Mouse (Mus musculus) common myeloid progenitor, adult 5-6 weeks (primary cell): Measurements from ENCODE around the gene Desi1. TPM values are rescaled to one million over a fixed set of nuclear protein-coding genes. Genes with fewer than 3 reads are reported as not detected.
A peak's percentile ranks its signal among the peaks of the same experiment; 100 is the strongest.
"Not testable (repeated sequence)": the region's sequence is repeated elsewhere in the genome, so short reads cannot be mapped to it uniquely, and the experiment has no call there.

Experiments
- ATAC-seq: replicated peaks from 2 replicates; pipeline ENCODE4 v1.8.0; 2016; ENCODE audit warnings: low read depth, mild to moderate bottlenecking, moderate TSS enrichment, inconsistent platforms; ENCODE audit not compliant: poor library complexity, severe bottlenecking
- total RNA-seq: library from RNA; stranded (forward); fragments of 200-1000, 187-1606 nt; gene quantifications from 2 replicates; pipeline ENCODE4 v1.2.3, GENCODE M21; 2017

Desi1 gene
- total RNA-seq, 1 experiment from 2014 or later: 12.2 TPM

DNA sequence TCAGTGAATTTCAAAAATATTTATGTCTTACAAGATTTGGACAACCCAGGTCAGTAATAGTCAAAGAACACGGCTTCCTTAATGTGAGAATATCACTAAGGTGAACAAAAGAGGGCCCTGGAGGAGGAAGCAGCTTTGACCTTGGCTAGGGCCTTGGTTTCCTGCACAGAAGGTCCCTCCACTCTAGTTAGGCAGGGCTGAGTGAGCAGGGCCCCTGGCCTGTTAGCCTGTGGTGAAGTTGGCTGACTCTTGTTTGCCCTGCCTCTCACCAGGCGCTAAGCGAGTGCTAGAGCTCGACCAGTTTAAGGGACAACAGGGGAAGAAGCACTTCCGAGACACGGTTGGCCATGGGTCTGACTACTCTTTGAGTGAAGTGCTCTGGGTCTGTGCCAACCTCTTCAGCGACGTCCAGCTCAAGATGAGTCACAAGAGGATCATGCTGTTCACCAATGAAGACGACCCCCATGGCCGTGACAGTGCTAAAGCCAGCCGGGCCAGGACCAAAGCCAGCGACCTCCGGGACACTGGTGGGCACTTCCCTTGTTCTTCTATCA lies 11.1 kb downstream of the Desi1 start:
- 0 out of 2 replicates have a peak, but pooled peaks have one; percentile 42 for ATAC-seq

DNA sequence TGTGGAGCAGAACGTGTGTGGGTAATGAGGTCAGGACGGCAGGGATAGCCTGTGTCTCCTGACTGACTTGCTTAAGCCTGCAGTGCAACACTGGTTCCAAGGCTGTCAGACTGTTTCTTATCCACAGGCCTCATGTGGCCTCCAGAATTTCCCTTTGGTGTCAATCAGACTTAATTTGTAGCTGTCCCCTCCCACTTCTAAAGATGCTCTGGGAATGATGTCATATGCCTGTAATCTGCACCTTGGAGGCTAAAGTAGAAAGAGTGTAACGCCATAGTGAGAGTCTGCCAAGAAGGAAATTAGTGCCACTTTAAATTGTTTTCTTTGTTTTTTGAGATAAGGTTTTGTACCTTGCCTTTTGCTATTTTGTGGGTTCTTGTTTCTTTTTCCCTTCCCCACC lies 14.4 kb downstream of the Desi1 start:
- no peak for ATAC-seq

DNA sequence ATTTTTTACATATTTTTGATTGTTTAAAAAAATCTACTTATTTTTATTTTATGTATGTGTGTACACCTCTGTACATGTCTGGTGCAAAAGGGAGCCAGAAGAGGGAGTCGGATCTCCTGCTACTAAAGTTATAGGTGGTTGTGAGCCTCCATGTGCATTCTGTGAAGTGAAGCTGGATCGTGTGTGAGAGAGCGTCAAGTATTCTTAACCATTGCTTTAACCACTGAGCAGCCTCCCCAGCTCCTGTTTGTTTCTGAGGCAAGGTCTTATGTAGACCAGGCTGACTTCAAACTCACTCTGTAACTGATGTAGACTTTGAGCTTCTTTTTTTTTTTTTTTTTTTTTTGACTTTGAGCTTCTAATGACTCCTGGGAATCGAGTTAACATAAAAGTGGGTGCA lies 16.2 kb downstream of the Desi1 start:
- ATAC-seq: no peak

DNA sequence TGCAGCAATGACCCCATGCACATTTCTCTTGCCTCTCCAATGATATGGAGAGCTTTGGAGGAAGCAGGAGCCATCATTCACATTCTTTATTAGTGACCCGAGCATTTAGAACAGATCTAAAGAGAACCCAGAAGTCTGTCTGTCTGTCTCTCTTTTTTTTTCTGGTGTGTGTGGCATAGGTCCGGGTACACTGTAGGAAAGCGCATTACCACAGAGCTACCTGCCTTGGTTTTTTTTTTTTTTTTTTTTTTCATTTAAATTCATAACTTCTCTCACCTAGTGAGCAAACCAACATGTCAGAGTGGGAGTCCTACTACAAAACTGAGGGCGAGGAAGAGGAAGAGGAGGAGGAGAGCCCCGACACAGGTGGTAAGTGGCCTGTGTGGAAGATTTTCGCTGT lies 16.8 kb downstream of the Desi1 start:
- ATAC-seq: no peak

GRCm38 (mm10) chr15:82016101-82016808 lies 17.4 kb downstream of the Desi1 start:
- peak; percentile 94 for ATAC-seq

DNA sequence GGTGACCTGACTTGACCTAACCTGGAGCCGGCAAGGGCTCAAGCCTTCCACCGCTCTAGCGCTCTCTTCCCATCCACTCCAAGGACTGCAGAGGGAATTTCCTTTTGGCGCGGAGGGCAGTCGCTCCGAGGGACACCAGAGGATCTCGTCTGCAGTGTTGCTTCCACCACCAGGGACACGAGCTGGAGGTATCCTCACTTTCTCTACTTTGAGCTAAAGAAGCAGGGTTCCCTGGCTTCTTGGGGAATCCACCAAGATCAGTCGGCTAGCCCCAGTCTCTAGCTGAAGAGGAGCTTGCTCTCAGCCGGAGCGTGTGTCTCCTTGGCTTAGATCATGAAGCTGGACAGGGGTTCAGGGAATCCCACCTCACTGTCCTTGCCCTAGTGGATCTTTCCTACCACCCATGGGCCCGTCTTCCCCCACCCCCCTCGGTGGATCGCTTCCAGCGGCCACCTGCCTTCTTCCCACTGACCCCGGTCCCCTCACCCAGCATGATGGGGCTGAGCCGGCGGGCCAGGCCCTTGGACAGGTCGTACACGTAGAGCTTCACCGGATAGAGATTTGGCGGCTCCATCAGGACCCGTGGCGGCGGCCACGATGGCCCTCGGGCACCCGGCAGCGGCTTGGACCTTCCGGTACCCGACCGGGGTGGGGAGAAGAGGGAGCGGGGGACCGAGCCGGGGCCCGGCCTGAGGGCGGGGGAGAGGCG lies 18.1 kb downstream of the Desi1 start:
- no peak for ATAC-seq

GRCm38 (mm10) chr15:82014745-82015391 lies 18.8 kb downstream of the Desi1 start:
- ATAC-seq: no peak

- no peak for ATAC-seq
Measured at GRCm38 (mm10) chr15:82011947-82012346, 21.7 kb downstream of the Desi1 start.

GRCm38 (mm10) chr15:82004257-82004656 lies 29.4 kb downstream of the Desi1 start:
- ATAC-seq: no peak

DNA sequence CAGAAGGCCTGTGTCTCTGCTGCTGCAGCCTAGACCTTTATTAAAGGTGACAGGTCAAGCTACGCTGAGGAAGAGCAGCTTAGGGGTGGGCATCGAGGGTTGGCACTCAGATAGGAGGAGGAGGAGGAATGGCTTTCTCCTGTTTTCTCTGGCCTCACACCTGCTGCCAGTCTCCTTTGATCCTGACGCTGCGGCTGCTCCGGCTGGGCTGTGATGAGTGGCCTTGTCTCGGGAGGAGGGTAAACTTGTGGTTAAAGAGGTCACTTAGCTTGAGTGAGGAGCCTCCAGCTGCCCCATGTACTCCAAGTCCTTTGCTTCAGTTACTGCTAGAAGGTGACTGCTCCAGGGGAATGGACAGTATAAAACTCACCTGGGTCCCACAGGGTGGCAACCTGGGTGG lies 39.7 kb downstream of the Desi1 start:
- no peak for ATAC-seq

GRCm38 (mm10) chr15:81990549-81990948 lies 43.1 kb downstream of the Desi1 start:
- ATAC-seq: peak; percentile 65

DNA sequence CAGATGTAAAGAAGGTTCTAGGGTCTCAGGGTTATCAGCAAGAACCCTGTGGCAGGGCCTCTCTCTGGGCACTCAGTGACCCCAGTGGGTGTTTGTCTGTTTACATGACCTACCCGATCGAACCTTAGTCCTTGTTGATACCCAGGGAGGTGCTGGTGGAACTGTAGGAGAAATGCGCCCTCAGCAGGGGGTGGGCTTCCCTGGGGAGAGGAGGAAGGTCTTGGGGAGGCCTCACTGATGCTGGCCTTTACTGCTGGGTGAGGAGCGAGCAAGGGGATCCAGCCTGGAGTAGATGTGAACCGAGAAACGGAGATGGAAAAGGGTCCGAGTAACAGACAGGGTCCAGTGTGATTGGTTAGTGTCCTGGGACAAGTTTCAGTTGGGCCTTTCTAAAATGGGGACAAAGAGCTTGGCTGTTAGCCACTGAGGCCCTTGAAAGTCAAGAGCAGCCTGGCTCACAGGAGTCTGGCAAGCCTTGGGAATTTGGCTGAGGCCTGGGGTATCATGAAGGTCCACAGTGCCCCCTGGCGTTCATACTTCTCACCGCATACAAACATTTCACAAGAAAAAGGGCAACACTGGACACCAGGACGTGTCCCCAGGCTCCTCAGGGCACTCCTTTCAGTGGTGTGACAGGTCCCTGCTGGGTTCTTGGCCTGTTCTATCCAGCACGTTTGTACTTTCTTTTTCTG lies 44.1 kb downstream of the Desi1 start:
- ATAC-seq: peak; percentile 84

DNA sequence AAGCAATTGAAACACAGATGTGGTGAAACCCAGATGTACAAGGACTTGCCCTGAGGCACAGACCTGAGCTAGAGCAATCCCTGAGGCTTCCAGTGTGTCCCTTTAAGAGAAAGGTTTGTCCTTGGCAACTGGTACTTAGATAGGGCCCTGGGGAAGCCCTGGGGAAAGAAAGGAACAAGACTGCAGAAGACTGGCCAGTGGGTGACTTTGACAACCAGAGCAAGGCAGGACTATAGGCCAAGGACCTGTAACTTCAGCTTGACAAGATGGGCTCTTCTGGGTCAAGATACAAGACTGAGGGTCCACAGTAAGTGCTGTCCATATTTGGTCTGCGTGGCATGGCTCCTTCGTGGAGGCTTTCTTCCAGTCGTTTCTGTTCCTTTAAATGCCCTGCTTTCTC lies 46.0 kb downstream of the Desi1 start, which contains the start of gene Xrcc6:
Gene Xrcc6 (plus strand): TSS at position 190 of the 400 bp plus-strand sequence.
- ATAC-seq: no peak

DNA sequence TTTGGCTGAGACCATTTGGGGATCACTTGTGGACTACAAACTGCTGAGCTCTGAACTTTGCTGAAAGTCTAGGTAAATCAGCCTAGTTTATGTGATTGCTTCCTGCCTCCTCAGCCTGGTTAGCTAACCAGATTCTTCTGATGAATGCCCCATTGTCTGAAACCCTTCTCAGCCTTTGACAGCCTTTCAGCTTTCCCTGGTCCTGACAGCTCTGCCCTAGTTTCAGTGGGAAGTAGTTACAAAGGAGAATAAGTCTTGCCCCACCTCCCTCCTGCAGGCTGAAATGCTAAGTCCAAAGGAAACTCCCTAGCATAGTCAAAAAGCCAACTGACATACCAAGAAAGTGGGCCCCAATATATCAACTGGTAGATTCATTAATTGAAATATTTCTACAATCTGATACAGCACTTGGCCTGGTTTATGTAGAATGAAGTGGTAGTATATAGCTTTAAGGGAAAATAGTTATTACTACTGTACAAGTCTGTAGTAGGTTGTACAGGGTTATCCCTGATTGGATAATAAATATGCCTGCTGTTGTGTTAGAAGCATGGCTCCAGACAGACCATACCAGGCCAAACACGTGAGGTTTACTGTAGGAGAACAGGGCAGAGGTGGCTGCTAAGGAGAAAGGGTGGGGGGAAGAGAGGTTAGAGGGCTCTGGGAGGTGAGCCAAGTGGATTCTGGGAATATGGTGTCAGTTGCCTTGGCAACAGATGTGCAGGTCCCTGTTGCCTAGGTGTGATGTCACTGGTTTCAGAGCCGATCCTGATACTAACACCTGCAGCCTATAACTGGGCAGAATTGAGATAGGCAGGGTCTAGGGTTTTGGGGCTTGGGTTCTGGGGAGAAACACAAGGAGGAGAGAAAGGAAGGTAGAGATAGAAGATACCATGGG lies 48.1 kb downstream of the Desi1 start:
- ATAC-seq: no peak

DNA sequence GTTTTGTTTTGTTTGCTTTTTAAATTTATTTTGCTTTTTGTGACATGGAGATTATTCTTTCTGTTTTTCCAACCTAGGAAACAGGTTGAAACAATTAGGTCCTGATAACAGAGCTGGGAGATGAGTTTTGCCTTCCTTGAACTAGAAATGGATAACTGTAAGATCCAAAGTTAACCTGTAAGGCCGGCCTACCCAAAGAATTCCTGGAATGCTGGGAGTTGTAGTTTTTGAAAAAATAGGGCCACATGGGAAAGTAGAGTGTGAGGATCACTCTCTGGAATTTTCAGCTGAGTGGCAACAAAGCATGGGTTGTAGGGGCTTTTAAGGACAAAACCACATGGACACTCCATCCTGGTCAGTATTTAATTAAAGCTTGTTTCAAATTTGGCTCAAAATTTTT lies 51.5 kb downstream of the Desi1 start:
- no peak for ATAC-seq

- ATAC-seq: no peak
Measured at GRCm38 (mm10) chr15:81980321-81980720, 53.3 kb downstream of the Desi1 start, which contains the start of gene 1700029P11Rik. Gene 1700029P11Rik (plus strand): TSS chr15:81980540.

DNA sequence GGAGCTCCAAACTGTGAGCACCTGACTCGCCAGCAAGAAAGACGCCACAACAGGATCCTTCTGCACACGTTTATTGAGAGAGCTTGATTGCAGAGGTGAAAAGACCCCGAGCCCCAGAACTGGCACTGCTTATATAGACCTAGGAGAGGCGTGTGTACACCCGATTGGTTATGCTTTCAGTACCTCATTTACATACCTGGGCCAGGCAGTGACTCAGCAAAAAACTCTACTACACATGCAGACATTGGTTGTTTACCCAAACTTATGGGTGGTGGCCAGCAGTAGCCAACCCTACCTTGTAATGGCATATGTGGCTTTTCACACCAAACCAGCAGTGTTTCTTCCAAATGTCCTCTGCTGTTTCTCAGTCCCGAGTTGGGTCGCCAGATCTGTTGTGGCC lies 58.5 kb downstream of the Desi1 start:
- not testable (repeated sequence) for ATAC-seq

GRCm38 (mm10) chr15:81970498-81970897 lies 63.2 kb downstream of the Desi1 start:
- not testable (repeated sequence) for ATAC-seq

DNA sequence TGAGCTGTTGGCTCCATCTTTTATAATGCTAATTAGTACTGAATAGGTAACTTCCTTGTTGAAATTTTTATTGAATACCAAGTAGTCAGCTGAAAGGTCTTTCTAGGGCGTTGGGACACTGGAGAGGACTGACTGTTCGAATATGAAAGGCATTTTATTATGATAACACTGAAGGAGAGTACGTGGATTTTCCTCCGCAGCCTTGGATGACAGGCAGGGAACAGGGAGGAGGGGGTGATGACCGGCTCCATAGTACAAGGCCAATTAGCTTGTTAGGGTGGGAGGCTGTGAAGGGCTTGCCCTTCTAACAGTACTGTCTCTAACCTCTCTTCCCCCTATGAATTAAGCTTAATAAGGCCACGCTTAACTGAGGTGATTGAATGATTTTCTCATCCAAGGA lies 64.0 kb downstream of the Desi1 start:
- not testable (repeated sequence) for ATAC-seq
